Mouse (Mus musculus): Measurements from ENCODE around the gene Lmod3.

Lmod3 gene

GRCm38 (mm10) chr6:97227067-97227847 is 25.3 kb downstream of the Lmod3 start:
- H3K27me3 ChIP-seq (ENCODE audit: insufficient read depth, low read length), result no peaks in the 10 kb centered on the region
- no peaks in the 10 kb centered on the region for H3K9me3 ChIP-seq (ENCODE audit: low read length)
- peaks cover 51% of the 10 kb centered on the region for H3K36me3 ChIP-seq (ENCODE audit: insufficient read depth, low read length)
- peaks cover 18% of the 10 kb centered on the region for H3K4me1 ChIP-seq (replicated peaks; ENCODE audit: low read depth, low read length)
- TF ChIP-seq CTCF (conservative IDR thresholded peaks at IDR 0.05; ENCODE audit: low read length) (no peak), POU5F1 (IDR thresholded peaks at IDR 0.05; ENCODE audit: borderline replicate concordance, low read length) (no peak), NANOG (IDR thresholded peaks at IDR 0.05; ENCODE audit: borderline replicate concordance, low read length) (no peak)
- no peak overlapping the region for H3K4me3 ChIP-seq (replicated peaks; ENCODE audit: low read length)

GRCm38 (mm10) chr6:97226083-97226491 is 26.5 kb downstream of the Lmod3 start:
- H3K27me3 ChIP-seq (ENCODE audit: insufficient read depth, low read length), result no peaks in the 10 kb centered on the region
- H3K4me3 ChIP-seq (replicated peaks; ENCODE audit: low read length), result no peak overlapping the region
- peaks cover 27% of the 10 kb centered on the region for H3K4me1 ChIP-seq (replicated peaks; ENCODE audit: low read depth, low read length)
- peaks cover 40% of the 10 kb centered on the region for H3K36me3 ChIP-seq (ENCODE audit: insufficient read depth, low read length)
- no peaks in the 10 kb centered on the region for H3K9me3 ChIP-seq (ENCODE audit: low read length)
- TF ChIP-seq NANOG (IDR thresholded peaks at IDR 0.05; ENCODE audit: borderline replicate concordance, low read length) (no peak), CTCF (conservative IDR thresholded peaks at IDR 0.05; ENCODE audit: low read length) (no peak)

- Histone ChIP-seq H3K4me3 (replicated peaks; ENCODE audit: low read length) (no peak overlapping the region), H3K4me1 (replicated peaks; ENCODE audit: low read depth, low read length) (peaks cover 33% of the 10 kb centered on the region), H3K27me3 (ENCODE audit: insufficient read depth, low read length) (no peaks in the 10 kb centered on the region), H3K36me3 (ENCODE audit: insufficient read depth, low read length) (peaks cover 27% of the 10 kb centered on the region), H3K9me3 (ENCODE audit: low read length) (no peaks in the 10 kb centered on the region)
- no peak for TF ChIP-seq POU5F1 (IDR thresholded peaks at IDR 0.05; ENCODE audit: borderline replicate concordance, low read length)
These were observed 28.1 kb downstream of the Lmod3 start for GRCm38 (mm10) chr6:97224505-97224904.

GRCm38 (mm10) chr6:97223566-97223965 is 29.0 kb downstream of the Lmod3 start:
- H3K27me3 ChIP-seq (ENCODE audit: insufficient read depth, low read length), result no peaks in the 10 kb centered on the region
- H3K4me1 ChIP-seq (replicated peaks; ENCODE audit: low read depth, low read length), result peaks cover 30% of the 10 kb centered on the region
- H3K4me3 ChIP-seq (replicated peaks; ENCODE audit: low read length), result no peak overlapping the region
- H3K9me3 ChIP-seq (ENCODE audit: low read length), result no peaks in the 10 kb centered on the region
- peaks cover 22% of the 10 kb centered on the region; the same call in 1 of the 2 replicates for H3K36me3 ChIP-seq (ENCODE audit: insufficient read depth, low read length)
- TF ChIP-seq POU5F1 (IDR thresholded peaks at IDR 0.05; ENCODE audit: borderline replicate concordance, low read length), result no peak
- no peak for TF ChIP-seq CTCF (conservative IDR thresholded peaks at IDR 0.05; ENCODE audit: low read length)
- TF ChIP-seq NANOG (IDR thresholded peaks at IDR 0.05; ENCODE audit: borderline replicate concordance, low read length), result no peak

- peaks cover 22% of the 10 kb centered on the region; the same call in 1 of the 2 replicates for H3K36me3 ChIP-seq (ENCODE audit: insufficient read depth, low read length)
- H3K4me3 ChIP-seq (replicated peaks; ENCODE audit: low read length), result no peak overlapping the region
- peaks cover 30% of the 10 kb centered on the region for H3K4me1 ChIP-seq (replicated peaks; ENCODE audit: low read depth, low read length)
- TF ChIP-seq NANOG (IDR thresholded peaks at IDR 0.05; ENCODE audit: borderline replicate concordance, low read length) (no peak), CTCF (conservative IDR thresholded peaks at IDR 0.05; ENCODE audit: low read length) (no peak), POU5F1 (IDR thresholded peaks at IDR 0.05; ENCODE audit: borderline replicate concordance, low read length) (no peak)
- H3K27me3 ChIP-seq (ENCODE audit: insufficient read depth, low read length), result no peaks in the 10 kb centered on the region
- no peaks in the 10 kb centered on the region for H3K9me3 ChIP-seq (ENCODE audit: low read length)
These were observed 29.6 kb downstream of the Lmod3 start for GRCm38 (mm10) chr6:97222931-97223467.

GRCm38 (mm10) chr6:97222321-97222720 is 30.2 kb downstream of the Lmod3 start:
- Histone ChIP-seq H3K4me3 (replicated peaks; ENCODE audit: low read length) (no peak overlapping the region), H3K4me1 (replicated peaks; ENCODE audit: low read depth, low read length) (peaks cover 31% of the 10 kb centered on the region), H3K27me3 (ENCODE audit: insufficient read depth, low read length) (no peaks in the 10 kb centered on the region), H3K9me3 (ENCODE audit: low read length) (no peaks in the 10 kb centered on the region), H3K36me3 (ENCODE audit: insufficient read depth, low read length) (peaks cover 22% of the 10 kb centered on the region; the same call in 1 of the 2 replicates)
- TF ChIP-seq NANOG (IDR thresholded peaks at IDR 0.05; ENCODE audit: borderline replicate concordance, low read length) (no peak), POU5F1 (IDR thresholded peaks at IDR 0.05; ENCODE audit: borderline replicate concordance, low read length) (no peak), CTCF (conservative IDR thresholded peaks at IDR 0.05; ENCODE audit: low read length) (no peak)

GRCm38 (mm10) chr6:97221205-97222025 is 31.1 kb downstream of the Lmod3 start:
- Histone ChIP-seq H3K4me3 (replicated peaks; ENCODE audit: low read length) (no peak overlapping the region), H3K4me1 (replicated peaks; ENCODE audit: low read depth, low read length) (peaks cover 38% of the 10 kb centered on the region), H3K36me3 (ENCODE audit: insufficient read depth, low read length) (peaks cover 17% of the 10 kb centered on the region; the same call in 1 of the 2 replicates), H3K9me3 (ENCODE audit: low read length) (no peaks in the 10 kb centered on the region), H3K27me3 (ENCODE audit: insufficient read depth, low read length) (no peaks in the 10 kb centered on the region)
- TF ChIP-seq POU5F1 (IDR thresholded peaks at IDR 0.05; ENCODE audit: borderline replicate concordance, low read length), result no peak
- TF ChIP-seq NANOG (IDR thresholded peaks at IDR 0.05; ENCODE audit: borderline replicate concordance, low read length), result no peak
- no peak for TF ChIP-seq CTCF (conservative IDR thresholded peaks at IDR 0.05; ENCODE audit: low read length)

- Histone ChIP-seq H3K36me3 (ENCODE audit: insufficient read depth, low read length) (peaks cover 10% of the 10 kb centered on the region; the same call in 1 of the 2 replicates), H3K27me3 (ENCODE audit: insufficient read depth, low read length) (no peaks in the 10 kb centered on the region), H3K4me3 (replicated peaks; ENCODE audit: low read length) (no peak overlapping the region), H3K9me3 (ENCODE audit: low read length) (no peaks in the 10 kb centered on the region), H3K4me1 (replicated peaks; ENCODE audit: low read depth, low read length) (peaks cover 38% of the 10 kb centered on the region)
- no peak for TF ChIP-seq CTCF (conservative IDR thresholded peaks at IDR 0.05; ENCODE audit: low read length)
- TF ChIP-seq POU5F1 (IDR thresholded peaks at IDR 0.05; ENCODE audit: borderline replicate concordance, low read length), result no peak
- TF ChIP-seq NANOG (IDR thresholded peaks at IDR 0.05; ENCODE audit: borderline replicate concordance, low read length), result no peak
These were observed 31.9 kb downstream of the Lmod3 start for GRCm38 (mm10) chr6:97220672-97221071.
